Mouse (Mus musculus) heart, embryonic 15.5 days (tissue): ENCODE results near the gene Msh5. TPM values are rescaled to one million over a fixed set of nuclear protein-coding genes. Genes with fewer than 3 reads are reported as not detected.
A peak's percentile ranks its signal among the peaks of the same experiment; 100 is the strongest.
"Not testable (repeated sequence)": the region's sequence is repeated elsewhere in the genome, so short reads cannot be mapped to it uniquely, and the experiment has no call there.

ENCODE experiments used
- ATAC-seq: fragments of 200-750 bp; cut with Nextera tagmentation; replicated peaks from 2 replicates; pipeline ENCODE4 v1.8.0; 2017; ENCODE audit warnings: low read depth, moderate TSS enrichment; ENCODE audit not compliant: insufficient number of reproducible peaks, insufficient read depth, low FRiP score
- H3K27ac ChIP-seq: fragments of 300-500 bp; sonication (generic); 2 replicates; pipeline ENCODE4 v1.5.1; 2015; ENCODE audit warnings: mild to moderate bottlenecking, inconsistent platforms
- H3K27me3 ChIP-seq: fragments of 300-500 bp; sonication (generic); 2 replicates; pipeline ENCODE4 v1.6.1; 2015; ENCODE audit warnings: inconsistent platforms
- H3K36me3 ChIP-seq: fragments of 300-500 bp; sonication (generic); 2 replicates; pipeline ENCODE4 v1.6.1; 2015; ENCODE audit warnings: mild to moderate bottlenecking, inconsistent platforms
- H3K4me1 ChIP-seq: fragments of 300-500 bp; sonication (generic); replicated peaks from 2 replicates; pipeline ENCODE4 v1.6.1; 2015; ENCODE audit warnings: inconsistent platforms
- H3K4me2 ChIP-seq: fragments of 300-500 bp; sonication (generic); 2 replicates; pipeline ENCODE4 v1.6.1; 2015; ENCODE audit warnings: inconsistent platforms, mild to moderate bottlenecking, moderate library complexity
- H3K4me3 ChIP-seq: fragments of 300-500 bp; sonication (generic); 2 replicates; pipeline ENCODE4 v1.5.1; 2015; ENCODE audit warnings: mild to moderate bottlenecking, inconsistent platforms
- H3K9ac ChIP-seq: fragments of 300-500 bp; sonication (generic); 2 replicates; pipeline ENCODE4 v1.6.1; 2015; ENCODE audit warnings: mild to moderate bottlenecking, inconsistent platforms
- H3K9me3 ChIP-seq: fragments of 300-500 bp; sonication (generic); replicated peaks from 2 replicates; pipeline ENCODE4 v1.6.1; 2016; ENCODE audit warnings: inconsistent platforms
- WGBS: fragments of 180-500 bp; shearing (Covaris S2); methylation state at CpG from one replicate; pipeline ENCODE4 v1.1.7; 2015; ENCODE audit warnings: mixed read lengths; 5-methylcytosine and 5-hydroxymethylcytosine counted together
- polyA plus RNA-seq: library from polyadenylated mRNA; unstranded; fragments of >200 nt; fragmentation: Nextera tagmentation; extraction: Ambion mirVana; gene quantifications from 2 replicates; pipeline ENCODE4 v1.2.1, GENCODE M21; 2015

Gene Msh5
- polyA plus RNA-seq, 1 experiment from 2014 or later: 2.7 TPM

- peak overlapping the region; percentile 88; the same call in 1 of the 2 replicates for H3K9ac ChIP-seq
- H3K9me3 ChIP-seq: no peaks in the 10 kb centered on the region
- H3K27me3 ChIP-seq: no peaks in the 10 kb centered on the region
- H3K36me3 ChIP-seq: no peaks in the 10 kb centered on the region
- H3K4me3 ChIP-seq: peak overlapping the region; percentile 72
- H3K27ac ChIP-seq: peak overlapping the region; percentile 95
- 52% methylated on average over 7 of the region's 7 CpGs for WGBS
- peak overlapping the region; percentile 99 for H3K4me2 ChIP-seq
- peaks cover 45% of the 10 kb centered on the region for H3K4me1 ChIP-seq
- no peak for ATAC-seq
Measured at GRCm38 (mm10) chr17:35044904-35045806, 1.4 kb downstream of the Msh5 start.

DNA sequence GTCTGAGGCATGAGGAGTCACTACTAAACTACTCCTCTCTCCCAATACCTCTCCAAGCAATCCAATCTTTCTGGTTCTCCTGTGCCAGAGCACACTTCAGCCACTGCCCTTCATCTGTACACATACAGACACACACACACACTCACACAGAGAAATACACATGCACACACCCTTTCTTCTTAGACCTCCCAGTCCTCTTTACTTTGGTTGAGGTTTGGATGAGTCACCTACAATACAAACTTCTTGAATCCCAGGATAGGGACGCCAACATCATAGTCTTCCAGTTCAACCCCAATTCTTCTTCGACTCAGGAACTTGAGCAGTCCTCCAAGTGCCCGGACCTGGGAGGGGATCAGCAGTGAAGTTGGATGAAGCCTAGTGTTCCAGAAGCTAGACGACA is 2.8 kb downstream of the Msh5 start:
- H3K4me2 ChIP-seq: no peak overlapping the region
- H3K27me3 ChIP-seq: no peaks in the 10 kb centered on the region
- ATAC-seq: no peak
- H3K4me3 ChIP-seq: no peak overlapping the region
- H3K4me1 ChIP-seq: peaks cover 36% of the 10 kb centered on the region
- H3K9ac ChIP-seq: no peak overlapping the region
- H3K27ac ChIP-seq: peak overlapping the region; percentile 95
- 75% methylated on average over 4 of the region's 4 CpGs for WGBS
- H3K9me3 ChIP-seq: no peaks in the 10 kb centered on the region
- no peaks in the 10 kb centered on the region for H3K36me3 ChIP-seq

GRCm38 (mm10) chr17:35039121-35039873 is 7.2 kb downstream of the Msh5 start:
- no peaks in the 10 kb centered on the region; the same call in 1 of the 2 replicates for H3K4me1 ChIP-seq
- no peak overlapping the region for H3K4me3 ChIP-seq
- no peak overlapping the region for H3K9ac ChIP-seq
- H3K9me3 ChIP-seq: no peaks in the 10 kb centered on the region
- H3K4me2 ChIP-seq: no peak overlapping the region
- H3K27me3 ChIP-seq: no peaks in the 10 kb centered on the region
- H3K36me3 ChIP-seq: no peaks in the 10 kb centered on the region
- ATAC-seq: no peak
- H3K27ac ChIP-seq: no peak overlapping the region
- WGBS: 81% methylated on average over 11 of the region's 11 CpGs

DNA sequence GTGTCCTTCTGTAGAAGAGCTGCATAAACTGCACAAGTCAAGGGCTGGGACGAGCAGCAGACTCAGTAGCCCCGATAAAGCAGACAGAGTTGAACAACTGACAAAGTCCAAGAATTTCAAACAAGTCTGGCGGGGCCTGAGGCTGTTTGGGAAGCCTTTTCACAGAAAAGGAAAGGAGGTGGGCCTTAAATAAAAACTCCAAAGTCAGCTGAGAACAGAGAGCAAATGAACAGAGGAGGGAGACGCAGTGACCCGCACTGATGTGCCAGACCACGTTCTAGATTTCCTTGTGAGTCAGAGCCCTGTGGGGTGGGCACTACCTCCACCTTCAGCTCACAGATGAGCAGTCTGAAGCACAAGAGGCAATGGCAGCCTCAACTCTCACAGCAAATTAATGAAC is 11.6 kb downstream of the Msh5 start:
- H3K27me3 ChIP-seq: no peaks in the 10 kb centered on the region
- WGBS: 65% methylated on average over 6 of the region's 6 CpGs
- no peaks in the 10 kb centered on the region for H3K36me3 ChIP-seq
- ATAC-seq: no peak
- no peaks in the 10 kb centered on the region for H3K9me3 ChIP-seq
- H3K4me1 ChIP-seq: peaks cover under 1% of the 10 kb centered on the region; the same call in 1 of the 2 replicates
- no peak overlapping the region for H3K4me2 ChIP-seq
- H3K9ac ChIP-seq: no peak overlapping the region
- no peak overlapping the region for H3K4me3 ChIP-seq
- H3K27ac ChIP-seq: no peak overlapping the region

- not testable (repeated sequence) for H3K27me3 ChIP-seq, H3K9me3 ChIP-seq, H3K36me3 ChIP-seq, H3K4me1 ChIP-seq, ATAC-seq, H3K4me2 ChIP-seq, H3K4me3 ChIP-seq, H3K27ac ChIP-seq, H3K9ac ChIP-seq
- 53% methylated on average over 1 of the region's 1 CpGs for WGBS
Measured at GRCm38 (mm10) chr17:35033703-35034102, 12.8 kb downstream of the Msh5 start.

DNA sequence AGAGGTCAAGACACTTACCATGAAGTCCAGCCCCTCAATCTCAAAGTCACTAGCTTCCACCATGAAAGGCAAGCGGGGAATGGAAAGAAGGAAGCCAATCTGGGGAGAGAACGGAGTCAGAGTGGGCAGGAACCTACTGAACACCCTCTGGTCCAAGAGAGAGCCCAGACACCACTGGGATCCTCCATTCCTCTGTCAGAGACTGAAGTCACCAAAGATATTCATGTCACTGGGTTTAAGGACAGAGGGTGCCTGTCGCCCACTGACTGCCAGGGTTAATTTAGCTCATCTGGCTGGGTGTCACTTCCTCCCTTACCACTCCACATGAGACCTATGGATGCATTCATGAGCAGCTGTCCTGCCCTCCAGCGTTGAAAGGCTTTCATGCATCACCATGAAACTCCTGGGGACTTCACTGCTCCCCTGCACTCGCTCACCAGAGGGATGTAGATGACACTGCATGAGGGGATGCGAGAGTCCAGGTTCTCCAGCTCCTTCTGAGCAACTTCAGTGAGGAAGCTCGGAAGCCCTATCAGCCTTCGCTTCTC is 14.1 kb downstream of the Msh5 start:
- Histone ChIP-seq H3K9me3 (no peaks in the 10 kb centered on the region), H3K4me2 (no peak overlapping the region), H3K36me3 (no peaks in the 10 kb centered on the region), H3K27me3 (no peaks in the 10 kb centered on the region; the same call in 1 of the 2 replicates), H3K4me3 (no peak overlapping the region), H3K27ac (no peak overlapping the region), H3K4me1 (peaks cover 8% of the 10 kb centered on the region), H3K9ac (no peak overlapping the region)
- ATAC-seq: no peak
- 64% methylated on average over 8 of the region's 8 CpGs for WGBS

DNA sequence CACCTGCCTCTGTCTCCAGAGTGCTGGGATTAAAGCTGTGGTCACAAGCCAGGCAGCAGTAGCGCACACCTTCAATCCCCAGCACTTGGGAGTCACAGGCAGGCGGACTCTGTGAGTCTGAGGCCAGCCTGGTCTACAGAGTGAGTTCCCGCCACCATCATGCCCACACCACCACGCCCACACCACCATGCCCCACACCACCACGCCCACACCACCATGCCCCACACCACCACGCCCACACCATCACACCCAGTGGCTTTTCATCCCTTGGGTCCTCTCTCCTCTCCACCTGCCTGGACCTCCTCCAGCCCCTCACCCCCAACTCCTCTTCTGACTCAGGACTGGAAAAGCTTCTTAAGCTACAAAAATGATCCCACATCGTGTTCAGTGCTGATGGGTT is 14.7 kb downstream of the Msh5 start:
- WGBS: 72% methylated on average over 7 of the region's 7 CpGs
- Histone ChIP-seq H3K36me3 (no peaks in the 10 kb centered on the region), H3K4me3 (no peak overlapping the region), H3K27ac (no peak overlapping the region), H3K4me2 (no peak overlapping the region), H3K9me3 (no peaks in the 10 kb centered on the region), H3K27me3 (no peaks in the 10 kb centered on the region; the same call in 1 of the 2 replicates), H3K4me1 (peaks cover 11% of the 10 kb centered on the region), H3K9ac (no peak overlapping the region)
- no peak for ATAC-seq

GRCm38 (mm10) chr17:35031272-35031671 is 15.3 kb downstream of the Msh5 start:
- no peaks in the 10 kb centered on the region; the same call in 1 of the 2 replicates for H3K27me3 ChIP-seq
- 89% methylated on average over 11 of the region's 11 CpGs for WGBS
- no peak overlapping the region for H3K4me3 ChIP-seq
- peaks cover 15% of the 10 kb centered on the region for H3K4me1 ChIP-seq
- no peak overlapping the region for H3K27ac ChIP-seq
- H3K9ac ChIP-seq: no peak overlapping the region
- no peaks in the 10 kb centered on the region for H3K9me3 ChIP-seq
- no peaks in the 10 kb centered on the region for H3K36me3 ChIP-seq
- no peak for ATAC-seq
- H3K4me2 ChIP-seq: no peak overlapping the region

DNA sequence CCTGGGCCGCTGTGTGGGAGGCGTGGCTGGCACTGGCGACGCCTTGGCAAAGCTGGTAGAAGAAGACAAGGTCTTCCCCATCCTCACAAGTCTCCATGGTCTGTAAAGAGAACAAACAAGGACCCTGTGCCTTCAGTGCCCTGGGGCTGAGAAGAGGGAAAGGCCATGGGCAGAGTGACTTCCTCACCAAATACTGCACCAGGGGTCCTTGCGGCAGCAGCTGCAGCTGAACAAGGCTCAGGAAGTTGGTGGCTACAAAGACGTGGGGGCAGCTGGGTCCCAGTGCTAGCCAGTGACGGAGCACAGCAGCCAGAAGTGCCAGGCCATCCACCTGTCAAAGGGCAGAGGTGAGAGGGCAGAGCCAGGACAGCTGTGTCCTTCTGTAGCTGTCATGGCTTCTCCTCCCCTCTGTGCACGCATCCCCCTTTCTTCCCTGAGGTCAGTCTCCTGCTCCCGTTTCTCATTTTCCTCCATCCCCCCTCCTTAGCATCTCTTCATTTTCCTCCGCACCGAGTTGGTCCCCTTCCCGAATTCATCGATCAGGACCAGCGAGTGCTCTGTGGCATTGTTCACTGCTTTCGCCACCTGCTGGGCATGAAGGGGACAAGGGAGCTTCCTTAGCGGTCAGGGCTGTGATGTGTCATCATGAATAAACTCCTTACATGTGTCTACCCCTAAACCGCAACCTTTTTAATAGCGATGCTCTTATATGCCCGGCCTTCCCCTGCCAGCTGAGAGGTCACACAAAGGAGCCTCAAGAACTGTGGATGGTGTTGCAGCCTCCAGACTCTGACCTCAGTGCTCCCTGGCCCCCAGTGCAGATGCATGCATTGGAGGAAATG is 16.6 kb downstream of the Msh5 start:
- Histone ChIP-seq H3K4me2 (no peak overlapping the region), H3K27me3 (no peaks in the 10 kb centered on the region; the same call in 1 of the 2 replicates), H3K36me3 (no peaks in the 10 kb centered on the region), H3K4me3 (no peak overlapping the region), H3K9ac (peak overlapping the region; percentile 22; the same call in 1 of the 2 replicates), H3K27ac (no peak overlapping the region), H3K9me3 (no peaks in the 10 kb centered on the region), H3K4me1 (peaks cover 18% of the 10 kb centered on the region)
- WGBS: 43% methylated on average over 19 of the region's 19 CpGs
- ATAC-seq: no peak

DNA sequence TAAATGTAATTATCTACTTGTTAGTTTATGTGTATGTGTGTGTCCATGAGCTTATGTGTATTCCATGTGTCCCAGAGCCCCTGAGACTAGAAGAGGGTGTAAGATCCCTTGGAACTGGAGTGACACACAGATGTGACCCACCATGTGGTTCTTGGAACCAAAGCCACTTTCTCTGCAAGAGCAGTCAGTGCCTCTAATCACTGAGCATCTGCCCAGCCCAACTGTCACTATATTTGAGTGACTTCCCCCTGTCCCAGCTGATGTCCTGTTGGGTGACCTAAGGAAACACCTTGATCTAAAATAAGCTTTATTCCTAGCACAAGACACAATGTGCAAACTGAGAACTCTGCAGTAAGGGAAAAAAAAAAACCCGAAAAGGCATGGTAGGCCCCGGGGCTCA is 18.2 kb downstream of the Msh5 start:
- WGBS: 65% methylated on average over 2 of the region's 2 CpGs
- Histone ChIP-seq H3K27ac (no peak overlapping the region), H3K4me3 (no peak overlapping the region)

More for the DNA sequence above, 18.2 kb downstream of the Msh5 start:
- Histone ChIP-seq H3K27me3 (no peaks in the 10 kb centered on the region; the same call in 1 of the 2 replicates), H3K9me3 (no peaks in the 10 kb centered on the region), H3K4me1 (peaks cover 32% of the 10 kb centered on the region), H3K4me2 (no peak overlapping the region), H3K36me3 (no peaks in the 10 kb centered on the region), H3K9ac (no peak overlapping the region)
- ATAC-seq: no peak
